Mouse (Mus musculus) liver, adult 2 months (tissue): ENCODE data around the gene Serinc5. TPM values are rescaled to one million over a fixed set of nuclear protein-coding genes. Genes with fewer than 3 reads are reported as not detected.

ENCODE experiments used
- DNase-seq: peaks from one replicate; pipeline ENCODE4 v3.0.0-alpha.2; 2011; ENCODE audit warnings: low read depth, low spot score; ENCODE audit errors: extremely low read depth
- H3K27ac ChIP-seq: fragments of 200-500 bp; replicated peaks from 2 replicates; pipeline ENCODE4 v1.5.1; 2012; ENCODE audit warnings: low read depth, mild to moderate bottlenecking, control low read depth, inconsistent platforms, low read length; ENCODE audit not compliant: insufficient read depth
- H3K27me3 ChIP-seq: fragments of 200-500 bp; 2 replicates; pipeline ENCODE4 v1.6.1; 2012; ENCODE audit warnings: mild to moderate bottlenecking, moderate library complexity, low read length, inconsistent platforms; ENCODE audit not compliant: control insufficient read depth, insufficient read depth
- H3K36me3 ChIP-seq: fragments of 200-500 bp; 2 replicates; pipeline ENCODE4 v1.6.1; 2012; ENCODE audit warnings: low read length, inconsistent platforms; ENCODE audit not compliant: control insufficient read depth, insufficient read depth
- H3K4me1 ChIP-seq: fragments of 200-500 bp; 2 replicates; pipeline ENCODE4 v1.6.1; 2011; ENCODE audit warnings: low read length; ENCODE audit not compliant: control insufficient read depth, insufficient read depth
- H3K4me3 ChIP-seq: fragments of 200-500 bp; 2 replicates; pipeline ENCODE4 v1.5.1; 2011; ENCODE audit warnings: low read depth, mild to moderate bottlenecking, control low read depth, low read length, moderate library complexity; ENCODE audit not compliant: insufficient read depth
- H3K79me2 ChIP-seq: fragments of 200-500 bp; 2 replicates; pipeline ENCODE4 v1.6.1; 2012; ENCODE audit warnings: inconsistent platforms, mild to moderate bottlenecking, low read length, moderate library complexity; ENCODE audit not compliant: control insufficient read depth, insufficient read depth
- H3K9ac ChIP-seq: fragments of 200-500 bp; 2 replicates; pipeline ENCODE4 v1.6.1; 2012; ENCODE audit warnings: low read depth, mild to moderate bottlenecking, control low read depth, inconsistent platforms, low read length
- CTCF ChIP-seq: fragments of 200-500 bp; IDR thresholded peaks from 2 replicates; pipeline ENCODE4 v1.5.1; 2011; ENCODE audit warnings: low read depth, low read length, control low read depth
- POLR2A ChIP-seq: fragments of 200-500 bp; IDR thresholded peaks from 2 replicates; pipeline ENCODE4 v1.6.1; 2011; ENCODE audit warnings: low read length, control low read depth; ENCODE audit not compliant: insufficient read depth; ENCODE audit errors: extremely low read depth
- WGBS: fragments of 180-500 bp; shearing (Covaris S2); methylation state at CpG from one replicate; pipeline ENCODE4 v1.1.7; 2018; 5-methylcytosine and 5-hydroxymethylcytosine counted together
- polyA plus RNA-seq: library from polyadenylated mRNA; depleted of rRNA; stranded (reverse); fragments of >200 nt; gene quantifications from 2 replicates; pipeline ENCODE4 v1.2.3, GENCODE M21; 2012
- total RNA-seq: library from RNA; depleted of rRNA; stranded (reverse); fragments of >200 nt; gene quantifications from 2 replicates; pipeline ENCODE4 v1.2.3, GENCODE M21; 2014

Serinc5 gene
- total and polyA plus RNA-seq, 2 experiments = 14.3 to 18.0 TPM

GRCm38 (mm10) chr13:92626725-92627124, 15.8 kb downstream of the Serinc5 start:
- Histone ChIP-seq H3K79me2 (peaks cover 18% of the 10 kb centered on the region; the same call in 1 of the 2 replicates), H3K9ac (no peak overlapping the region), H3K4me3 (no peak overlapping the region), H3K27ac (no peak overlapping the region), H3K27me3 (no peaks in the 10 kb centered on the region), H3K36me3 (peaks cover 2% of the 10 kb centered on the region; the same call in 1 of the 2 replicates), H3K4me1 (no peaks in the 10 kb centered on the region)
- DNase-seq = no peak
- TF ChIP-seq CTCF (no peak), POLR2A (no peak)
- 98% methylated on average over 5 of the region's 5 CpGs for WGBS

GRCm38 (mm10) chr13:92629509-92629908, 18.6 kb downstream of the Serinc5 start:
- Histone ChIP-seq H3K27me3 (no peaks in the 10 kb centered on the region), H3K9ac (no peak overlapping the region), H3K4me1 (no peaks in the 10 kb centered on the region), H3K36me3 (peaks cover 2% of the 10 kb centered on the region; the same call in 1 of the 2 replicates), H3K27ac (no peak overlapping the region), H3K4me3 (no peak overlapping the region), H3K79me2 (peaks cover 21% of the 10 kb centered on the region; the same call in 1 of the 2 replicates)
- 74% methylated on average over 3 of the region's 3 CpGs for WGBS
- TF ChIP-seq CTCF = no peak
- no peak for TF ChIP-seq POLR2A
- no peak for DNase-seq

- H3K27me3 ChIP-seq = no peaks in the 10 kb centered on the region
- 78% methylated on average over 4 of the region's 4 CpGs for WGBS
- DNase-seq = no peak
- no peak overlapping the region for H3K27ac ChIP-seq
- no peak for TF ChIP-seq POLR2A
- H3K4me1 ChIP-seq = peaks cover 8% of the 10 kb centered on the region
- no peaks in the 10 kb centered on the region for H3K36me3 ChIP-seq
- no peak overlapping the region for H3K9ac ChIP-seq
- H3K79me2 ChIP-seq = peaks cover 18% of the 10 kb centered on the region; the same call in 1 of the 2 replicates
- H3K4me3 ChIP-seq = no peak overlapping the region
These were observed 20.6 kb downstream of the Serinc5 start for GRCm38 (mm10) chr13:92631450-92631849.

GRCm38 (mm10) chr13:92632550-92632949, 21.7 kb downstream of the Serinc5 start:
- peaks cover 18% of the 10 kb centered on the region; the same call in 1 of the 2 replicates for H3K79me2 ChIP-seq
- H3K36me3 ChIP-seq = no peaks in the 10 kb centered on the region
- no peaks in the 10 kb centered on the region for H3K27me3 ChIP-seq
- TF ChIP-seq POLR2A (no peak), CTCF (no peak)
- H3K27ac ChIP-seq = no peak overlapping the region
- 70% methylated on average over 4 of the region's 4 CpGs for WGBS
- no peak overlapping the region for H3K4me3 ChIP-seq
- no peak overlapping the region for H3K9ac ChIP-seq
- H3K4me1 ChIP-seq = peaks cover 10% of the 10 kb centered on the region
- DNase-seq = no peak

- Histone ChIP-seq H3K27me3 (no peaks in the 10 kb centered on the region), H3K27ac (no peak overlapping the region), H3K79me2 (peaks cover 6% of the 10 kb centered on the region; the same call in 1 of the 2 replicates), H3K9ac (no peak overlapping the region), H3K4me1 (peaks cover 10% of the 10 kb centered on the region), H3K36me3 (no peaks in the 10 kb centered on the region), H3K4me3 (no peak overlapping the region)
- no peak for DNase-seq
- TF ChIP-seq CTCF (no peak), POLR2A (no peak)
- WGBS = 42% methylated on average over 2 of the region's 2 CpGs
These were observed 24.1 kb downstream of the Serinc5 start for GRCm38 (mm10) chr13:92635040-92635439.

- DNase-seq = no peak
- 41% methylated on average over 6 of the region's 6 CpGs for WGBS
- TF ChIP-seq CTCF (no peak), POLR2A (no peak)
- H3K4me1 ChIP-seq = peaks cover 16% of the 10 kb centered on the region
- H3K27ac ChIP-seq = no peak overlapping the region; the same call in 1 of the 2 replicates
- no peaks in the 10 kb centered on the region for H3K36me3 ChIP-seq
- H3K9ac ChIP-seq = no peak overlapping the region
- no peak overlapping the region for H3K4me3 ChIP-seq
- peaks cover 9% of the 10 kb centered on the region; the same call in 1 of the 2 replicates for H3K79me2 ChIP-seq
- no peaks in the 10 kb centered on the region for H3K27me3 ChIP-seq
These were observed 25.5 kb downstream of the Serinc5 start for GRCm38 (mm10) chr13:92636226-92636909.
